Mouse (Mus musculus): ENCODE measurements around the gene Snx19.

DNA sequence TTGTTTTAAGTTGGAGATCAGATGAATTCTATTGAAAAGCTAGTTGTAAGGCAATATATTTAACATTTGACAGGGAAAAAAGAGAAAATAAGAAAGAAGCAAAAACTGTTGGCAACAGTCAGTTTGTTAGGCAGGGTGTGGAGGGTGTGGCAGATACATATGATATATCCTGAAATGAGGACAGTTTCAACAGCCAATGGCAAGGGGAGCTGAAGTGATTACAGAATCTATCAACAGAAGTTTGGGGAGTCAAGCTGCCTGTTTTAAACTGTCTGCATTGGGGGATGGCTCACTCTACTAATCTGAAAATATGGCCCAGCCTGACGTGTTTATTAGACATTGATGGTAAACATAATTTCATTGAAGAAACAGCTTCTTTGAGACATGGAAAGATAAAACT, 61.5 kb downstream of the Snx19 start:
- no peak for TF ChIP-seq CTCF (IDR thresholded peaks at IDR 0.05; ENCODE audit: low read depth, low read length)
- TF ChIP-seq TAL1 (conservative IDR thresholded peaks at IDR 0.05; ENCODE audit: low read depth, low read length), result no peak
- no peak for TF ChIP-seq POLR2AphosphoS5 (IDR thresholded peaks at IDR 0.05; ENCODE audit: insufficient replicate concordance, low read depth, low read length)
- TF ChIP-seq GATA1 (IDR thresholded peaks at IDR 0.05; ENCODE audit: borderline replicate concordance, low read length), result no peak
